Mouse (Mus musculus) thymus, adult 2 months (tissue): ENCODE measurements around the gene Prkn. TPM values are rescaled to one million over a fixed set of nuclear protein-coding genes. Genes with fewer than 3 reads are reported as not detected.

Experiments
- DNase-seq: peaks from one replicate; pipeline ENCODE4 v3.0.0; 2021
- H3K27ac ChIP-seq: fragments of 200-500 bp; 2 replicates; pipeline ENCODE4 v1.5.1; 2012; ENCODE audit warnings: low read length, control low read depth; ENCODE audit not compliant: control insufficient read depth, insufficient read depth
- H3K27me3 ChIP-seq: fragments of 200-500 bp; 2 replicates; pipeline ENCODE4 v1.6.1; 2012; ENCODE audit warnings: mild to moderate bottlenecking, low read length, moderate library complexity, mixed read lengths; ENCODE audit not compliant: control insufficient read depth, insufficient read depth
- H3K36me3 ChIP-seq: fragments of 200-500 bp; 2 replicates; pipeline ENCODE4 v1.6.1; 2012; ENCODE audit warnings: mild to moderate bottlenecking, low read length, moderate library complexity; ENCODE audit not compliant: control insufficient read depth, insufficient read depth
- H3K4me1 ChIP-seq: fragments of 200-500 bp; replicated peaks from 2 replicates; pipeline ENCODE4 v1.6.1; 2012; ENCODE audit warnings: low read length; ENCODE audit not compliant: control insufficient read depth, insufficient read depth
- H3K4me3 ChIP-seq: fragments of 200-500 bp; 2 replicates; pipeline ENCODE4 v1.5.1; 2012; ENCODE audit warnings: mild to moderate bottlenecking, low read length, control low read depth, moderate library complexity; ENCODE audit not compliant: control insufficient read depth, insufficient read depth
- CTCF ChIP-seq: fragments of 200-500 bp; IDR thresholded peaks from 2 replicates; pipeline ENCODE4 v1.5.1; 2012; ENCODE audit warnings: mild to moderate bottlenecking, control low read depth, low read length, moderate library complexity, borderline replicate concordance; ENCODE audit not compliant: control insufficient read depth, poor library complexity, insufficient read depth; ENCODE audit errors: extremely low read depth
- POLR2A ChIP-seq: fragments of 200-500 bp; IDR thresholded peaks from 2 replicates; pipeline ENCODE4 v1.6.1; 2012; ENCODE audit warnings: mild to moderate bottlenecking, low read length, control low read depth, moderate library complexity; ENCODE audit not compliant: control insufficient read depth, poor library complexity, insufficient read depth; ENCODE audit errors: extremely low read depth
- WGBS: fragments of 180-500 bp; shearing (Covaris S2); methylation state at CpG from one replicate; pipeline ENCODE4 v1.1.7; 2018; 5-methylcytosine and 5-hydroxymethylcytosine counted together
- polyA plus RNA-seq: library from polyadenylated mRNA; depleted of rRNA; stranded (reverse); fragments of >200 nt; gene quantifications from 2 replicates; pipeline ENCODE4 v1.2.3, GENCODE M21; 2012

Gene Prkn
- polyA plus RNA-seq, 1 experiment: 1.4 TPM

DNA sequence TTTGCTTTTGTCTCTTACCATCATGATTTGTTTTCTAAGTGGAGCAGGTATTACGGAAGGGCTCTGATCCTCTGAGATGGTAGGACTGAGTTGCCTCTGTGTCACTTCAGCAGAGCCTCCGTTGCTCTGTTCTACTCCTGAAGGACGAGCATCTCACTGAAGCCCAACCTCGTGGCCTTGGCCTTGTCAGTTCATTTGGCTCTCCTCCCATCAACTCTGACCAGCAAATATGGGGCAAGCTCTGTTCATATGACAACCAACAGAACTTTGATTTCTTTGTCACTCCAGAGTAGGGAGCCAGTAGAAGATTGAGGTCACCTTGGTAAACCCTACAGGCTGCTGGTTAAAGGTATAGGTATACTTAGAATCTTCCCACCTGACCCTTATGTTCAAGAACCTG is 745.3 kb downstream of the Prkn start:
- Histone ChIP-seq H3K27ac (no peak overlapping the region), H3K4me3 (no peak overlapping the region), H3K4me1 (no peaks in the 10 kb centered on the region), H3K27me3 (no peaks in the 10 kb centered on the region), H3K36me3 (no peaks in the 10 kb centered on the region)
- TF ChIP-seq POLR2A (no peak), CTCF (no peak)
- DNase-seq: no peak
- 92% methylated on average over 4 of the region's 4 CpGs for WGBS

- H3K36me3 ChIP-seq: no peaks in the 10 kb centered on the region
- H3K27ac ChIP-seq: no peak overlapping the region
- WGBS: 99% methylated on average over 5 of the region's 5 CpGs
- no peak for DNase-seq
- TF ChIP-seq CTCF (no peak), POLR2A (no peak)
- H3K4me3 ChIP-seq: no peak overlapping the region
- no peaks in the 10 kb centered on the region for H3K27me3 ChIP-seq
- no peaks in the 10 kb centered on the region for H3K4me1 ChIP-seq
Measured at GRCm38 (mm10) chr17:11607931-11608330, 767.7 kb downstream of the Prkn start.

- Histone ChIP-seq H3K27me3 (no peaks in the 10 kb centered on the region), H3K27ac (no peak overlapping the region), H3K4me3 (no peak overlapping the region), H3K36me3 (no peaks in the 10 kb centered on the region), H3K4me1 (no peaks in the 10 kb centered on the region)
- WGBS: 9% methylated on average over 7 of the region's 7 CpGs
- TF ChIP-seq CTCF (no peak), POLR2A (no peak)
- DNase-seq: peak; percentile 25
Measured at GRCm38 (mm10) chr17:11611459-11611858, 771.3 kb downstream of the Prkn start.

DNA sequence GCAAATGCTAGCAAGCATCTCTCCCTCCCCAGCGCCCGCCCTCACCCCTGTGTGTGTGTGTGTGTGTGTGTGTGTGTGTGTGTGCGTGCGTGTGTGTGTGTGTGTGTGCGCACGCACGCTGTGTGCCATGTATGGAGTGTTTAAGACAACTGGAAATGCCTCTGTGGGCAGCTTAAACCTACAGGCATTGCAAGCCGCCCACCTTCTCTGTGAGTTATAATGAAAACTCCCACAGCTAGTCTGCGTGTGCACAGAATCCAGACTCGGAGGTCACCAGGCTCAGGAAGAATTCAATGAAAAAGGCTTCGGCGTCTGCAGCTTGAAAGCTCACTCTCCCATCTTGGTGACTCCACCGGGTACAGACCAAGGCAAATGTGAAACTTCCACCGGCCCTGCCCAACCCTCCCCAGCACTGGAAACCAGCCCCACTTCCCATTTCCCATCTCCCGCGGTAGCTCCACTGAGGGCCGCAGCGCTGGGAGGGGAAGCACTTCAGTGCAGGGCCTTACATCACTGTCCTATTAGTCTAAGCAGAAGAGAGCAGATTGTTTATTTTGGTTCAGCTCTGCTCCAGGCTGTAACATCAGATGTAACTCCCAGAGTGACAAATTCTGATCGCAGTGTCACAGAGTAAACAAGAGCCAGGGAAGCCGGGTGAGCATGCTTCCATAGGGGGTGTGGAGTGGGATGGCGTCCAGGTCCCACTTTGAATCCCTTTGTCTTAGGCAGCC is 772.8 kb downstream of the Prkn start:
- TF ChIP-seq POLR2A: no peak
- TF ChIP-seq CTCF: no peak
- 57% methylated on average over 21 of the region's 21 CpGs for WGBS
- H3K36me3 ChIP-seq: no peaks in the 10 kb centered on the region
- no peaks in the 10 kb centered on the region for H3K27me3 ChIP-seq
- DNase-seq: no peak
- H3K4me1 ChIP-seq: no peaks in the 10 kb centered on the region
- no peak overlapping the region for H3K4me3 ChIP-seq
- no peak overlapping the region for H3K27ac ChIP-seq

GRCm38 (mm10) chr17:11617552-11617951 is 777.4 kb downstream of the Prkn start:
- WGBS: 89% methylated on average over 2 of the region's 2 CpGs
- DNase-seq: no peak
- Histone ChIP-seq H3K27ac (no peak overlapping the region), H3K36me3 (no peaks in the 10 kb centered on the region), H3K4me3 (no peak overlapping the region), H3K27me3 (no peaks in the 10 kb centered on the region), H3K4me1 (no peaks in the 10 kb centered on the region)
- TF ChIP-seq POLR2A: no peak
- no peak for TF ChIP-seq CTCF

DNA sequence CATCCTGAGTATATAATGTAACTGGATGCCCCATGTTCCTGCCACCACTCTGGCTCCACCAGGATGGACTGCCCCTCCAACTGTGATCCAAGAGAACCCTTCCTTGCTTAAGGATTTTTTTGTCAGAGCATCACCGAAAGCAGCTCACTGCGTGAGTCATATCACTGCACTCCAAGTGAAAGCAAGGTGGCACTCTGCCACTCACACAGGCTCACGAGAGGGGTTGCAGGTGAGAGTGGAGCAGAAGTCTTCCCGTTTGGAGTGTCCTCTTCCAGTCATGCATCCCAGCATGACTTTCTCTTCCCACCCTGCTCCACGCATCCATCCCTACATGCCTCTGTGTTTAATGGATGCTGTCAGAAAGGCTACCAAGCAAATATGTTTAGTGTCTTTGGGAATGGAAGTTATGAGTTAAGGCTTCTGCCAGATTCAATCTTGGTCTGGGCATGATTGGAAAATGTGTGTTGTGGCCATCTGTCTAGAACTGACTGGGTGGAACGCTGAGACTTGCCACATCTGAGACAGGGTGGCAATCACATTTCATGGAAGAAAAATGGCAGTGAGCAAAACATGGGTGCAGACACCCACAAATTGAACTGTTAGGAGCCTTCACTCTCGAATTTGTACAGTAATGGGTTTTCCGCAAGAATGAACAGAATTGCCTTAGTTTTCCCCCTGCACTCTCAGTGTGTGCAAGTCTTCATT is 778.9 kb downstream of the Prkn start:
- no peaks in the 10 kb centered on the region for H3K36me3 ChIP-seq
- no peak overlapping the region for H3K4me3 ChIP-seq
- 89% methylated on average over 8 of the region's 8 CpGs for WGBS
- H3K27me3 ChIP-seq: no peaks in the 10 kb centered on the region
- H3K4me1 ChIP-seq: no peaks in the 10 kb centered on the region
- H3K27ac ChIP-seq: no peak overlapping the region
- no peak for TF ChIP-seq CTCF
- TF ChIP-seq POLR2A: no peak
- no peak for DNase-seq

DNA sequence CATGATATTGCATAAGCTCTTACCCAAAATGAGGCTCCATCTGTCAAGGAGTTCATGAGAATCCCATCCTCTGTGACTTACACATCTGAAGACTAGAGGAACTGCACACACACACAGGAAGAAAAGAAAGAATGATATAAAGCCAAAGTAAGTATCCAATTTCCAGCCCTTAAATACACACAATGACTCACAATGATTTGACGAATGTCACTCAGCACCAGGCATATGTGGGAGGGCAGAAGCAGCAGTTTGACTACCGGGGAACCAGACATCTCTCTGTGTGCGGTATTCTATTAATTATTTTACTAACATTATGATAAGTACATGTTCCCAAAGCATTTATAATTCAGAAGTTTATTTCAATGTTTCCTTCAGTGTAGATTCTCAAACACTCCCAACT is 780.6 kb downstream of the Prkn start:
- Histone ChIP-seq H3K27me3 (no peaks in the 10 kb centered on the region), H3K36me3 (no peaks in the 10 kb centered on the region), H3K27ac (no peak overlapping the region), H3K4me3 (no peak overlapping the region), H3K4me1 (no peaks in the 10 kb centered on the region)
- TF ChIP-seq CTCF (no peak), POLR2A (no peak)
- DNase-seq: no peak
- 83% methylated on average over 3 of the region's 3 CpGs for WGBS
